Mouse (Mus musculus): ENCODE results near the gene Pum1.

DNA sequence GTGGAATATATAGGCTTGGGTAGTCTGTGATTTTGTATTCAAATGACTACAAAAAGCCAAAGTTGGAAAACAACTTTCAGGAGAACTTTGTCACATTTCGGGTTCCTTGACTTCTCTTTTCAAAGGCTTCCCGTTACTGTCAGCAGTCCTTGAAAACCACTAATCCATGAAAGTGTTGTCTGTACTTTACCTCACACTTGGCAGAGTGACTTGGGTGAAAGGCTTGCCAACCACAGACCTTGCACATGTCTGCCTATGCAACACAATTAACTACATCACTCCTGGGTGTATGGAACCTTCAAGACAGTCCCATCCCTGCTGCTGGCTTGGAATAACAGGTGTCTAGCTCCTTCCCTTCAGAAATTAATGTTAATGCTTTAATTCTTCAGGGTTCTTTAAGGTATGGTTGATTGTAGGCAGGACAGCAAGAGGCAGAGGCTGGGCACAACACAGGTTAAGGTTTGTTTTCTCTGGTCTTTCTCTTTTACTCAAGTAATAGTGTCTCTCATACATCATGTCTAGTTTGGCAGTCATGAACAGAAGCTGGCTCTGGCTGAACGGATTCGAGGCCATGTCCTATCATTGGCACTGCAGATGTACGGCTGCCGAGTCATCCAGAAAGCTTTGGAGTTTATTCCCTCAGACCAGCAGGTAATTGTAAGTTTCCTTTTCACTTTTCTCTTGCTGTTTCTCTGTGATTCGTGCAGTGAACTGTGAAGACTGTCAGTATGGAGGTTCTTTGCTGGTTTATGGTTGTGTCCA lies 102.5 kb downstream of the Pum1 start:
- TF ChIP-seq TAL1 (conservative IDR thresholded peaks at IDR 0.05; ENCODE audit: low read depth, low read length), result no peak
- TF ChIP-seq CTCF (IDR thresholded peaks at IDR 0.05; ENCODE audit: low read depth, low read length), result no peak

Data from G1E (cell line).